Mouse (Mus musculus) lung, postnatal 4 days (tissue): ENCODE measurements around the gene 1110059E24Rik.

Experiments used
- DNase-seq, 2 experiments: peaks; one replicate each; pipeline ENCODE4 v3.0.0; 2021

1110059E24Rik gene

DNA sequence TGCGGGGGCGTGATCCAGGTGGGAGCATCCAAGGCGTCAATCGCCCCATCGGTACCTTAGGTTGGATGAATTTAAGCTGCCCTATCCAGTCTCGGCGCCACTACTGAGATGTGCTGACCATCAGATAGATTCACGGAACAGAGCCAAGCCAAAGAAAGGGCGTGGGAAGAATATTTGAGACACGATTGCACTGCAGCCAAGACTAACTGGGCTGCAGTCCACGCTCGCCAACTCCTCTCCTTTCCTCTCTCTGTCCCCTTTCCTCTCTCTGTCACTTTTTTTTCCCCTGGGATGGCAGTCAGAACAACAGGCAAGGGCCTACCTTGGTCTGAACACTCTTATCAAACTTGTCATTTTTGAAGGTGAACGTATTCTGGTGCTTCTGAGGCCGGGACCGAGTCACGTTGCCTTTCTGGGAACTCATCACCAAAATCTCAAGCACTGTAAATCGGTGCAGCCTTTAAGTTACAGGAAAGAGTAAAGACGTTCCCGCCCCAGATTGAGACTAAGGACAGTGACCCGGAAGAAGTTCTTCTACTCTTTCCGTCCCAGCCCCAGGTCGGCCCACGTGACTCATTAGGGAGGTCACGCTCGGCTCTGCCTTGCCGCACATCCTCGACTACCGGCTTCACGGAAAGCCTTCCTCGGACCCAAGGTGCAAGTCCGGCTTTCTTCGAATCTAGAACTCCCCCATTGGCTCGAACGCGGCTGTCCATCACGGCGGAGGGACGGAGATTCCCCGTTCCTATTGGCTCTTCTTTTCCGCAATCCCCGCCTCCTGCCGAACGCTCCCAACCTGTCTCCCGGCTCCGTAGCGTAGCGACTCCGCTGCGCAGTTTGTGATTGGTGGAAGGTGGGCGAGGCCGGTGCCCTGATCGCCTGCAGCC lies at the start of gene 1110059E24Rik:
TSS of gene 1110059E24Rik (minus strand) at position 692 of the 887 bp plus-strand sequence.
- peak; percentile 97 to 99 for DNase-seq

DNA sequence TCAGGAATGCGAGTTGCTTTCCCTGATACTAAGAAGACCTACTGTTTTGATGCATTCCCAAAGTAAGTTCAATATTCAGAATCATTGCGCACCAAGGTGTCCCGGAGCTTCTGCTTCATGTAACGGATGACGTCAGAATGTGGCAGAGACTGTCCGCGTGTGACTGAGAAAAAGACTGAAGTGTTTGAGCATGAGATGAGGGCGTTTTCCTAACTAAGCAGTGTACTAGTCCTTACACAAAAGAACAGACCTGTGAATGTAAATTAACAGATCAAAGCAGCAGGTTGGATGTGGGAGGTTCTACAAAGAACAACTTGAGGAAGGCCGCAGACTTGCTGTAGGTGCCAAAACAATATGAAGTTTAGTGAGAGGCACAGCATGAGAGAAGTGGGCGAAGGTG lies 28.2 kb upstream of the 1110059E24Rik start:
- DNase-seq: no peak

DNA sequence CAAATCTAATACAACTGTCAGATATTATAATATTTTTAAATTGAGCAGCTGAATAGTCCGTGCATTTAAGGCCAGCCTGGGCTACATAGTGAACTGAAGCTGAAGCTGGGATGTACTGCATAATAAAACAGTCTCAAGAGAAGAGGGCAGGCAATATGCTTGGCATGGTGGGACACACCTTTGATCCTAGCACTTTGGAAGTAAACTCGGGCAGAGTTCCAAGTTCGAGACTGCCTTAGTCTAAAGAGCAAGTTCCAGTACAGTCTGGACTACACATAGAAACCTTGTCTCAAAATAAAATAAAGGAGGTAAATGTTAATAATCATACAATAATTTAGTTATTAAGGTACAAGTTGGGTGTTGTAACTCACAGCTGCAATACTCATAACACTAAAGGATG lies 27.3 kb upstream of the 1110059E24Rik start:
- DNase-seq: no peak

DNA sequence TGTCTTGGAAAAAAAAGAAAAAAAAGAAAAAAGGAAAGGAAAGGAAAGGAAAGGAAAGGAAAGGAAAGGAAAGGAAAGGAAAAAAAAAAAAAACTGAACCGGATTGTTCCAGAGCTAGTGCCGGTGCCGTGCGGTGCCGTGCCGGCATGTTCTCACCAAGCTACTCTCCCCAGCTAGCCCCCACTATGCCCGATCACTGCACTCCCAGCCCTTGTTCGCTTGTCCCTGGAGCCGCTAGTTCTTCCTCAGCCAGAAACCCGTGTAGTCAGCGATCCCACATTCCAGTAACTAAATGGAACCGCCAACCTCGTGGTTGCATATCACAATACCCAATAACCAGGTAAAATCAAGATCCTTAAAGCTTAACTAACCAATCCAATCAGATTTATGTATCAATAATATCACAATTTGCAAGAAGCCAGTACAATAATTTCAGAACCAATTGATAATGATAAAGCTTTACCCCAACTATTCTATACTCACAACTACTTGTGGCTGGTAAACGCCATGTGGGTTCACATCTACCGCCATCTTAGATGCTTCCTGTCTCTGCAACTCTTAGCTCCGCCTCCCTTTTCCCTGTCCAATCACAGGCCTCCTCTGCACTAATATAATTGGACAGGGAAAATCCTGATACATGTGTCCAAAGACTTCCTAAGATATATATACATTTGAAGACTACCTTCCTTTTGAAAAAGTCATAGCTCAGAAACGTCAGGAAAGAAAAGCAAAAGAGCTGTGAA lies 21.7 kb upstream of the 1110059E24Rik start:
- no peak for DNase-seq

DNA sequence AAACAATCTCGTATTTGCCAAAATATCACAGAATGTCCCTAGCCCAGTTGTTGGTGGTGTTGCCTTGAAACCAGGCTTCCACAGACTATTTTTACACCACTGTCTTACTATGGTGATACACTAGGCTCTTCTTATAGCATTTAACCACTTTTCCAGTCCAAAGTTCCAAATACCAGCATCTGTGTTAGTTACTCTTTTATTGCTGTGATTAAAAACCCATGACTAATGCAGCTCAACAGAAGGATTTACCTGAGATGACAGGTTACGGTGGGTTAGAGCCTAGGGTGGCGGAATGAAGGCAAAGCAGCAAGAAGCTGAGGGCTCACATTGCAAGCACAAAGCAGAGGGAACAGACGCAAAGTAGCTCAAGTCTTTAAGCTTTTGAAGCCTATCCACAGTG lies 16.9 kb upstream of the 1110059E24Rik start:
- no peak for DNase-seq

DNA sequence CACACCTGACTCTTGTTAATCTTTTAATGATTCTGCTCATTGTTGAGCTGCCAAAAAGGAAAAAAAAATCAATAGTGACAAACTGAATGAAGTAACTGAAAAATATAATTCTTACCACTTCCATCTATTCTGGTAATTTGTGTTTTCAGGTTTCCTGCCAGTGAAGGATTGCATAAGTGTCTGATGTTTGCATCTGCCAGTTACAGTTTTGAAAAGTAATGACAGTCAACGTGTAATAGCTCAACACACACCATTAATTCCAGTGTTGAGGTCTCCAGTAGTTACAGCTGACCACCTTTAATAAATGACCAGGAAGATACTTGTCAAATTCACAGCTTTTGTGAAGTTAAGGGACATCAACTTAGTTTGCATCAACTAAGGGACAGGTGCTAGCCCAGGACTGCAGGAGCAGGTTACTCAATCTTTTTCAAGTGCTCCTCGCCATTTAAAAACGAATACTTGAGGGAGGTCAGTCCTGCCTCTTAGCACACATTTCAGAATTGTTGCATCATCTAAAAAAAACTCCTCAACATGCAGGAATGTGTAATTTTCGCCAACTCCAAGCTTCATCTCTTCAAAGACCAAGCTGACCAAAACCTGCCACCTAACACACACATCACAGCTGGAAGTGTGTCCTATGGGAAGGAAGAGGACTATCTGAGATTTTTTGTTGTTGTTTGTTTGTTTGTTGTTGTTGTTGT lies 11.1 kb upstream of the 1110059E24Rik start:
- peak in 1 of 2 experiments; percentile 24 for DNase-seq

DNA sequence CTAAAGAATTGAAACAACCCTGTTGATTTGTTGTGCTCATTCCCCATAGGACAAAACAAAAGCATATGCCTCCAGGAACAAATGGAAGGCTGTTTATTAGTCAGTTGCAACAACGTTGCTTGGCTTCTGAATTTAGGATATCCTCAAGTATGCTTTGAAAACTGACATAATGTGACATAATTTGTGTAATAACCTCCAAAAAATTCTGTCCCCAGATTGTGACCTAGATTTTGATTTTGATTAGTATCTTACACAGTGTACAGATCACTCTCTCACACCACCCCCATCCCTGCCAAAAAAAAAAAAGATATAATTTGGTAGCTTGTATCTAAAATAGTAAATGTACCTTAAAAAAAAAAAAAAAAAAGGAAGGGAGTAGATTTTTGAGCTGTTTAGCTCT lies 8.0 kb upstream of the 1110059E24Rik start:
- no peak for DNase-seq

DNA sequence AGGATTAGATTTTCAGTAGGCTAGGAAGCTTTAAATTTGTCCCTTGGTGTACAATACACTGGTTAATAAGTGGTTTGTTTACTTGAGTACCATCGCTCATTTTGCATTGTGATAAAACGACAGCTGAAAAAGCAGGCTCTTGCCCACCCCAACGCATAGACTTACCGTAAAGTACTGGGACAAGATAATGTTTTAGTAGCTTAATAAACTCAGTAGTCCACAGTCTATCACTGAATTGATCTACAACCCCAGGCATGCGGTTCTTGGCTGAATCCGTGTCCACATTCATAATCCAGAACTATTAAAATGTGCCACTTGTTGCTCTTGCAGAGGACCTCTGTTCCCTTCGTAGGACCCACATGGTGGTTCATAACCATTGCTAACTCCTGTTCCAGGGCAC lies 2.0 kb upstream of the 1110059E24Rik start:
- no peak for DNase-seq

DNA sequence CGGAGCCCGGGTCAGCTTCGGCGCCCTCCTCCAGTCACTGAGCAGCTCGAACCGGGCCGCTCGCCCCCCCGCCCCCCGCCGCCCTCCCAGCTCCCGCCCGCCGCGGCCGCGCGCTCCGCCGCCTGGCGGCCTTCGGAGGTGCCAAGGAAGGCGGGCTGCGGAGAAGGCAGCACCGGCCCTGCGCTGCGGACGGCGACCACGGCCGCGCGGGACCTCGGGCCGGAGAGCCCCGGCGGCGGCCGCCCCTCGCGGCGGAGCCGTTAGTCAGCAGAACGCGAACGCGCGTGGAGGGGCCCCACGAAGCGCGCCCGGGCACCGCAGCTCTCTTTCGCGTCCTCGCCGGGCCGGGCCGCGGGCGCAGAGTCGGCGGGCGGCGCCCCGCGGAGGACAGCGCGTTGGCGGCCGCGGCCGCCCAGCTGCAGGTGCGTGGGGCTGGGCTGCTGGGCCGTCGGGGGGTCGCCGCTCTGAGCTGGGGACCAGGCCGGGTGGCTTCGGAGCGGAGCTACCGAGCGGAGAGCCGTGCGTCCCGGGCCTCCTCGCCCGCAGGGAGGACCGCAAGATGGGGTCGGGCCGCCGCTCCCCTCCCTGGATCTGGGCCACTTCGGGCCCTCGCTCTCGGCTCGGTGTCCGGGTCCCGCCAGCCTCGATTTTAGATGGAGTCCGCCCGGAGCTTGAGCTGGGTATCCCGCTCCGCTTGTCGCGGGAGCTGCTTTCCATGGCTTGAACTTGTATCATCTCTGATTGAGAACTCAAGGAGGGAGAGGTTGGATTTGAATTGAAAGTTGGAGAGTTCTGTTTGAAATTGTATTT lies 601 bp upstream of the 1110059E24Rik start, which contains the start of gene Abhd17b:
TSS of gene Abhd17b (plus strand) at position 14 of the 810 bp plus-strand sequence.
- peak; percentile 67 to 71 for DNase-seq

DNA sequence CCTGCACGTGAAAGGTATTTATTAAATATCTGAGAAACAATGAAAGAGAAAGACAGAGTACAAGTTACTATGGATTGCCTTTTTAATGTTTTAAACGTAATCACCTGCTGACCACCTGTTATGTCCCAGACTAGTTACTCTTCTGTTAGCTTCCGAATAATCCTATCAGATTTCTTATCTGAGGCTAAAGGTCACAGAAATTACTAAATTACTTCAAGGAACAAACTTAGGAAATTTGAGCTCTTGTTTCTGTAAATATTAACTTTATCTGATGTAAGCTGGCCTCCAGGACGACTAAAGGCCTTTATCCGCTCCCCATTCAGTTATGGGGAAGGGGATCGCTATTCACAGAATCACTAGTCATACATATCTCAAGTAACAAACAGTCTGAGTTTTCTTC lies 1.1 kb downstream of the 1110059E24Rik start:
- DNase-seq: no peak

DNA sequence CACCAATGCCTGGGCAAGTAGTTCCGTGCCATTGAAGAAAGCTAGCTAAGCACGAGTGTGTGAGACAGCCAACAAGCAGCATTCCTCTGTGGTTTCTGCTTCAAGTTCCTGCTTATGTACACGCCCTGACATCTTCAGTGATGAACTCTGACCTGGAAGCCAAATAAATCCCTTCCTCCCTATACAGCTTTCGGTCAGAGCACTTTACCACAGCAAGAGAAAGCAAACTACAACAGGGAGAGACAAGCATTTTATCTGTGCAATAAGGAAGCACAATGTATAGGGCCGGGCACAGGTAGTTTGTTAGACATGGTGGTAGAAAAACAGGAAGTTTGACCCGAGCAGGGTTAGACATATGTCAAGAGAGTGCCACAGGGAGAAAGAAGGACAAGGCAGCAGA lies 6.6 kb downstream of the 1110059E24Rik start:
- peak in 1 of 2 experiments; percentile 24 for DNase-seq

DNA sequence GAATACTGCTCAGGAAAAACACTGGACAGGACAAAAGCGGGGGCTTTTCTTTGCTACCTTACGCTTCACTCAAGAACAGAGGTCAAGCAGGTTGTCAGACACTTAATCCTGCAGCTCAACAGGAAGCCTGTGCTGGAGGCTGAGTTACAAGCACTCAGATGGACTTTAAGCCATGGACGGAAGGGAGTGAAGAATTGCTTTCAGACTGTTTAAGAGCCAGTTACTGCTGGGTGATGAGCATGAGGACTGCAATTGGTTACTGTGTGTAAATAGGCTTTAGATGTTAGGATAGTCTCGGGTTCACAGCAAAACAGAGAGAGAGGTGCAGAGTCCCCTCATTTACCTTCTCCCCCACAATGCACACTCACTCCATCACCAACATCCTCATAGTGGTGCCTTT lies 7.5 kb downstream of the 1110059E24Rik start:
- no peak for DNase-seq

DNA sequence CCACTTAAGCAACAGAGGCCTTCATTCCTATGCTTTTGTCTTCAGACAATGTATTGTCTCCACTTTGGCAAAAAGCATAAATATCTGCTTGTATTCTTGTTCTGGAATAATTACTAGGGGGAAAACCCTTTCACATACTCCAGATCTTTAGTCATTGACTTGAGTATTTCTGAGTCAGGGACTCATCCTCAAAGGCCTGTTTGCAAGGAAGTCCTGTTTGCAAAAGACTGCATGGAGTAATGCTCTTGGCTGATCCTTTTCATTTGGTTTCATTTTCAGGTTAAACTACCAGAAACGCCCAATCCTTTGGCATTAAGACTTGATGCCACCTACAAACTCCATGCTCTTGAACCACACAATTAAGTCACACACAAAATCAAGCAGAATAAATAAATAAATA lies 8.8 kb downstream of the 1110059E24Rik start:
- DNase-seq: no peak

DNA sequence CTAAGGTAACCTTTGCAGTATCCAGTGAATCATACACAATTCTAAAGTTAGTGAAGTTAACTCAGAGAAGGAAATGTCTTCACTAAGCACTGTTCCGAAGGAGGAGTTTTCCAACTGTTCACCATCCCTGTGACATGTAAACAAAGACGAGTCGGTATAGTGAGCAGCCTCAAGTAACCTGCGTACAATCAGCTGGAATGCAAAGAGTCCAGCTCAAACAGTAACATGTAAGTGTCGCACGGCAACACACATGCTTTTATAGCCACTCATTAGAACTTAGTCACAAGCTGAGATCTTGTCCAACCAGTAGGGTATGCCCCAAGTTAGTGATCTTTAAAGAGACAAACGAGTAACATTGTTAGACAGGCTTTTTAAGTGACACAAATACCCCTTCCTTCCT lies 15.1 kb downstream of the 1110059E24Rik start:
- DNase-seq: no peak

DNA sequence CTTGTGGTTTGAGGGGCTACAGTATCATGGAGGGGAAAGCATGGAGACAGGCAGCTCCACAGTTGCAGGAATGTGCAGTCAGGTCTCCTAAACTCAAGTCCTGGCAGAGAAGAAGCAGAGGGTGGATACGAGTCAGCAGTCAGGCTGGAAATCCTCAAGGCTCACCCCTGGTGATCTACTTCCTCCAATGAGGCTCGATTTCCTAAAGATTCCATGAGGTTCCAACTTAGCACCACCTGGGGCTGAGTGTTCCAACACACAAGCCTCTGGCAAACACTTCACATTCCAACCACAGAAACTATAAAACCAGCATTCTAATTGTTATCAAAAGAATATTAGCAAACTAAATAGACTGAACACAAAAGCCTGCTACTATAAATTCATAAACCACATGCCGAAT lies 15.9 kb downstream of the 1110059E24Rik start:
- DNase-seq: peak in 1 of 2 experiments; percentile 31

DNA sequence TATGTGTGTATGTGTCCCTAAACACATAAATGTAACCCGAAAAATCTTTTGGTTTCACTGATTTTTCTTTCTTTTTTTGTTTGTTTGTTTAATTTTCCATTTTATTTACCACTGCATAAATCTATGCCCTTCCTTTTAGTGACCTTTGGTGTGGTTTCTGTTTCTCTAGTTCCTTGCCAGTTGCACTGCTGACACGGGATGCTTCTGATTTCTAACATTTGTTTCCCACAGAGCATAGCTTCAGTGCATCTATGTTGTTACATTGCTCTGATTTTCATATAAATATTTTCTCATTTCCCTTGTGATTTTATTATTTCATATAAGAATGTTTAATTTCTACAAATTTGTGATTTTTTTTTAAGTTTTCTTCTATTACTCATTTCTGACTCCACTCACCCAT lies 17.4 kb downstream of the 1110059E24Rik start:
- no peak for DNase-seq

DNA sequence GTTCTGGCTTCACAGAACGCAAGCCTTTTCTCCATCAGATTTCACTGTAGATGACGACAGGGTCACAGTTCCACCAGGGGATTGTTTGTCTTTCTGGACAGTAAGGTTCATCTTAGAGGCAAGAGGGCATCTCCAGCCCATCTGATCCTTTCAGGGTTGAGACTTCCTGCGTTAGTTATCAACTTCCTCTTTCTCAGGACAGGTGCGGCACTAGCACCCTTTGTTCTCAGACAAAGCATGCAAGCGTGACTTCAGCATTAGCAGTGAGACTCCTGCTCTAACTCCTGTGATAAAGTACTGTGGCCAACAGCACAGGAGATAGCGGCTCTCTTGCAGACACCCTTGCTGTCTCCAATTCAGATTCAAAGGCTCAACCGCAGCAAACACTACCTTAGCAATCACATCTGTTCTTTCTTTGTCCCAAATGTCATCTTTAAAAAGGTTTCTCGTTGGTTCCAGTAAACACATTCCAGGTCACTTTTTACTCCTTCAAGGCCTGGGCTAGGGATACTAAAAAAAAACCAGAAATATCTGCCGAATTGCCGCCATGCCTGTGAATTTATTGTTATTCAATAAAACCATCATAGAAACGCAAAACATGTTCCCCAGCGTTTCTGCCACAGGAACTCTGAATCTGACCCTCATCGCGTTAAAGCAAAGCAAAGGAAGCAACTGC lies 22.0 kb downstream of the 1110059E24Rik start:
- DNase-seq: no peak

DNA sequence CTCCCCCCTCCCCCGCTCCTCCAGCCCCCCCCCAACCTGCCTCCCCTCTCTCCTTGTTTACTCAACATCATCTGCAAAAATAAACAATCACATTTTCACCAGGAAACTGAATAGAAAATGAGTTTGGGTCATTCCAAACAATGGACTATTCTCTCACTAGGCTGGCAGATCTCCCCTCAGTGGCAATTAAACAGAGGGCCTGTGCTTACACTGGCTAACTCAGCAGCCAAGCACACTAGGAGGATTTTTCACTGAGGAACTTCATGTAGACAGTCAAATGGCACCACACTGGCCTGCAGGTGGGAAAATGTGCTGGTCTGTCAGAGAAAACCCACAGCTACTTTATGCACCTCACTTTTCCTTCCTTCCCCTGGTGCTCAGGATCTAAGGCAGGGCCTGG lies 23.3 kb downstream of the 1110059E24Rik start:
- DNase-seq: no peak

DNA sequence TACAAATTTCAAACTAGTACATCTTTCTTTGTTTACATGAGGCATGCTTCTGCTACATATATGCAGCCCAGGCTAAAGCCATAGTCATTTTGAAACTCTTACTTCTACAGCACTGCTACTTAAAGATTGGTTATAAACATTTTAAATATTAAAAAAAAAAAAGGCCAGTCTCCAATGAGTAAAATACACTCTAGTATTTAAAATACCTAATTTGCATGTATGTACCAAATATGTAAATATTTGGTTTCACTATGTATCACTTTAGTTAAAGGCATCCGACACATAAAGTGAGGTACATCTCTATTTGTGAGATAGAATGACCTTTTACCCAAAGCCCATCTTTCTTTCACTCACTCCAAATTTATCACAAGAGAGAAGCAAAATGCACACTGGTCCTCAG lies 23.7 kb downstream of the 1110059E24Rik start:
- no peak for DNase-seq

DNA sequence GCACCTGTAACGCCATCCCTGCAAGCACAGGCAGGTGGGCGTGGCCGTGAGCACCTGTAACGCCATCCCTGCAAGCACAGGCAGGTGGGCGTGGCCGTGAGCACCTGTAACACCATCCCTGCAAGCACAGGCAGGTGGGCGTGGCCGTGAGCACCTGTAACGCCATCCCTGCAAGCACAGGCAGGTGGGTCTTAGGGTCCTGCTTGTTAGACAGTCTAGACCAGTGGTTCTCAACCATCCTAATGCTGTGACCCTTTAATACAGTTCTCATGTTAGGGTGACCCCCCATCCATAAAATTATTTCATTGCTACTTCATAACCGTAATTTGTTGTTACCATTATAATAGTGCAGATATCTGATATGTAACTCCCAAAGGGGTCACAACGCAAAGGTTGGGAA lies 24.3 kb downstream of the 1110059E24Rik start:
- DNase-seq: peak in 1 of 2 experiments; percentile 25

DNA sequence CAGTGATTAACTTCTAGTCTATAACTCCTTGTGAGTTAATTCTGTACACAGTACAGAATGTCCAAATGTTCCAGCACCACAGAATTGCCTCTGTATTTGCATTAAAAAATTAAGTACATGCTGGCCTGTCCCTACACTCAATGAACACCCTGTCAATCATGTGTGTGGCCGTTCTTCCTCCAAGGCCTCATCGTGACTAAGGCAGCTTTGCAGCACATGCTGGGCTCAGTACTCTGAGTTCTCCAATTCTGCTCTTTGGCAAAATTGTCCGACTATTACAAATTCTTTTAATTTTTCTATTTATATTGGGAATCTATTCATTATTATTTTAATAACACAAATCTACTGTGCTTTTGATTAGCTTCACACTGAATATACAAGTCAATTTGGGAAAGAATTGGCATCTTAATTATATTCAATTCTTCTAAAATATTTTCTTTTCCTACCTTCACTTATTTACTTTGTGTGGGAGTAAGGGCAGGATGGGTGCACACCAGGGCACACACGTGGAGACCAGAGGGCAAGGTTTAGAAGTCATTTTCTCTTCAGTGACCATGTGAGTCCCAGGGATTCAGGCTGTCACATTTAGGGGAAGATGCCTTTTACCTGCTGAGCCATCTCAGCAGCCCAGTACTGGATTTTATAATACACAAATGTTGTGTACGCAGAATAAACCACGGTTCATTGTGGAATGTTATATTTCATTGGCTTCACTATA lies 26.3 kb downstream of the 1110059E24Rik start:
- no peak for DNase-seq
